Mouse (Mus musculus) neural tube, embryonic 12.5 days (tissue): Measurements from ENCODE around the gene Fkbp6. TPM values are rescaled to one million over a fixed set of nuclear protein-coding genes. Genes with fewer than 3 reads are reported as not detected.
A peak's percentile ranks its signal among the peaks of the same experiment; 100 is the strongest.

Experiments
- ATAC-seq: fragments of 200-750 bp; cut with Nextera tagmentation; 2 replicates; pipeline ENCODE4 v1.8.0; 2017; ENCODE audit warnings: low read depth, mild to moderate bottlenecking, moderate TSS enrichment, moderate library complexity; ENCODE audit not compliant: low FRiP score
- H3K27ac ChIP-seq: fragments of 300-500 bp; sonication (generic); 2 replicates; pipeline ENCODE4 v1.5.1; 2016
- H3K27me3 ChIP-seq: fragments of 300-500 bp; sonication (generic); replicated peaks from 2 replicates; pipeline ENCODE4 v1.6.1; 2016; ENCODE audit warnings: mild to moderate bottlenecking
- H3K36me3 ChIP-seq: fragments of 300-500 bp; sonication (generic); 2 replicates; pipeline ENCODE4 v1.6.1; 2016; ENCODE audit warnings: mild to moderate bottlenecking
- H3K4me1 ChIP-seq: fragments of 300-500 bp; sonication (generic); 2 replicates; pipeline ENCODE4 v1.6.1; 2016
- H3K4me2 ChIP-seq: fragments of 300-500 bp; sonication (generic); replicated peaks from 2 replicates; pipeline ENCODE4 v1.6.1; 2016; ENCODE audit warnings: mild to moderate bottlenecking
- H3K4me3 ChIP-seq: fragments of 300-500 bp; sonication (generic); 2 replicates; pipeline ENCODE4 v1.5.1; 2016
- H3K9ac ChIP-seq: fragments of 300-500 bp; sonication (generic); 2 replicates; pipeline ENCODE4 v1.6.1; 2016; ENCODE audit warnings: mild to moderate bottlenecking
- H3K9me3 ChIP-seq: fragments of 300-500 bp; sonication (generic); 2 replicates; pipeline ENCODE4 v1.6.1; 2016; ENCODE audit warnings: mild to moderate bottlenecking
- WGBS: fragments of 180-500 bp; shearing (Covaris S2); methylation state at CpG from one replicate; pipeline ENCODE4 v1.1.7; 2016; 5-methylcytosine and 5-hydroxymethylcytosine counted together
- polyA plus RNA-seq: library from polyadenylated mRNA; unstranded; fragments of >200 nt; fragmentation: Nextera tagmentation; extraction: Ambion mirVana; gene quantifications from 2 replicates; pipeline ENCODE4 v1.2.1, GENCODE M21; 2016

The Fkbp6 gene
- polyA plus RNA-seq, 1 experiment from 2014 or later, result not detected

DNA sequence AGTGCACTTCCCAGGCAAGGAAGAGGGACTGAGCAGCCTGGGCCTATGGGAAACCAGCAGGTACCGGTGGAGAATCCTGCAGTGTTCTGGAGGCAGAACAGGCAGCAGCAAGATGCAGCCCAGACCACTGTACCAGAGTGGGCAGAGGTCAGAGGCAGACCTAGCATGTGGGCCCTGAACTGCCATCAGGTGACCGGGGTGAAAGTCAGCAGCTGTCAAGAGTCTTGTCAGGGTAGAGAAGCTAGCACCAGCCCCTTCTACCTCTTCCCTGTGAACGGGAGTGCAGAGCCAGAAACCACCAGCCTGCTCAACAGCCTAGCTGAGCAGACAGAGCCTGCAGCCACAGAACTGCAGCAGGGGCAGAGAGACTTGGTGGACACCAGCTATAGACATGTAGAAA is 47.9 kb downstream of the Fkbp6 start:
- ATAC-seq, result no peak
- no peaks in the 10 kb centered on the region for H3K36me3 ChIP-seq
- H3K4me3 ChIP-seq, result no peak overlapping the region
- no peaks in the 10 kb centered on the region for H3K9me3 ChIP-seq
- no peaks in the 10 kb centered on the region for H3K27me3 ChIP-seq
- no peak overlapping the region for H3K4me2 ChIP-seq
- no peaks in the 10 kb centered on the region for H3K4me1 ChIP-seq
- H3K27ac ChIP-seq, result no peak overlapping the region
- H3K9ac ChIP-seq, result no peak overlapping the region
- 48% methylated on average over 3 of the region's 3 CpGs for WGBS

DNA sequence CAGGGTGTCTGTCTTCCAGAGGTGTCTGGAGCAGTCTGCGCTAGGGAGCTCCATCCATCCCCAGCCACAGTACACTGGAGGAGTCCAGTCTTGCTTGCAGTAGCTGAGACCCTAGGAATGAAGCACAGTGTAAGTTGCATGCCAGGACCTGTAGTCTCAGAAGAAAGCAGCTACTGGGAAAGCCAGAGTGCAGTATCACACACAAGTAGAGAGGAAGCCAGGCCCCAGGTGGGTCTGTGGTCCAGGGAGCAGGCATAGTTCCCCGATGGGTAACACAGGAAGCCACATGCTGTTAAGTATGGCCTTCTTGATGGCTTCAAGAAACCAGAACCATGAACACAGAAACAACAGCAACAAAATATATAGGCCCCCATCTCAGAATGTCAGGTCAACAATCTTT is 57.8 kb downstream of the Fkbp6 start:
- Histone ChIP-seq H3K27me3 (no peaks in the 10 kb centered on the region), H3K4me1 (no peaks in the 10 kb centered on the region), H3K27ac (no peak overlapping the region), H3K9ac (no peak overlapping the region), H3K4me2 (no peak overlapping the region), H3K36me3 (no peaks in the 10 kb centered on the region), H3K4me3 (no peak overlapping the region), H3K9me3 (no peaks in the 10 kb centered on the region)
- 92% methylated on average over 2 of the region's 2 CpGs for WGBS
- no peak for ATAC-seq

DNA sequence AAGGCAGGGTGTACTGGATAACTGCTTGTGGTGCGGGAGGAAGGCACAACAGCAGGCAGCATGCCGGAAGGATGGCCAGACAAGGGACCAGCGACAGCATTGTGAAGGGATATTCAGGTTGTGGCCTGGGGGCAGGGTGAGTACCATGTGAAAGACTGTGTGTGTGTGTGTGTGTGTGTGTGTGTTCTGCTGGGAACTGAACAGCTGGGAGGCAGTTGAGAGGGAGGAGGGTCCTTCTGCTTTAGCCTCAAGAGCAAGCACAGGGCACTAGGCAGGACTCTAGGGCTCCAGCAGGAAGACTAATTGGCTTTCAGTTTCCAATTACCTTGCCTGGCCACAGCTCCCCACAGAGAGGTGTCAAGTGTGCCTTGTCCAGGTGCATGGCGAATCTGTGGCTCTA is 58.7 kb downstream of the Fkbp6 start:
- Histone ChIP-seq H3K4me2 (no peak overlapping the region), H3K27me3 (no peaks in the 10 kb centered on the region), H3K9me3 (no peaks in the 10 kb centered on the region), H3K9ac (no peak overlapping the region), H3K27ac (no peak overlapping the region), H3K36me3 (no peaks in the 10 kb centered on the region), H3K4me1 (no peaks in the 10 kb centered on the region), H3K4me3 (no peak overlapping the region)
- 40% methylated on average over 4 of the region's 4 CpGs for WGBS
- no peak for ATAC-seq

DNA sequence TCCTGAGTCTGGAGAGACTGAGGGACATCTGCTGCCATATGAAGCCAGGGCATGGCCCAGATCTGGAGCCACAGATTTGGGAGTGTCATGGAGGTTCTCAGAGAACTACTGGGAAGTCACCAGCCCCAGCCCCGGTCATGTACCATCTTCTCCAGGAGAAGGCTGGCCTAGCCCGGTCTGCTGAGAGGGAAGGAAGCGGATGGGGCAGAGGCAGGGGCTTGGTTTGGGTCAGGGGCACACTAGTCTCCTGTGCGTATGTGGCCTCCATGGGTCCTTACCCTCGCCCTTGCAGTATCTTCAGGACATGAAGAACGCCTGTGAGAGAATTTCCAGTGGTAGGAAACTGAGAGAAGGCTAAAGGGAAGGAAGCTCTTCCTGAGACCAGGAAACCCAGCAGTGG is 59.1 kb downstream of the Fkbp6 start:
- Histone ChIP-seq H3K36me3 (no peaks in the 10 kb centered on the region), H3K4me1 (no peaks in the 10 kb centered on the region), H3K9me3 (no peaks in the 10 kb centered on the region), H3K9ac (no peak overlapping the region), H3K4me2 (no peak overlapping the region), H3K4me3 (no peak overlapping the region), H3K27me3 (no peaks in the 10 kb centered on the region), H3K27ac (no peak overlapping the region)
- no peak for ATAC-seq
- WGBS, result 85% methylated on average over 6 of the region's 6 CpGs

DNA sequence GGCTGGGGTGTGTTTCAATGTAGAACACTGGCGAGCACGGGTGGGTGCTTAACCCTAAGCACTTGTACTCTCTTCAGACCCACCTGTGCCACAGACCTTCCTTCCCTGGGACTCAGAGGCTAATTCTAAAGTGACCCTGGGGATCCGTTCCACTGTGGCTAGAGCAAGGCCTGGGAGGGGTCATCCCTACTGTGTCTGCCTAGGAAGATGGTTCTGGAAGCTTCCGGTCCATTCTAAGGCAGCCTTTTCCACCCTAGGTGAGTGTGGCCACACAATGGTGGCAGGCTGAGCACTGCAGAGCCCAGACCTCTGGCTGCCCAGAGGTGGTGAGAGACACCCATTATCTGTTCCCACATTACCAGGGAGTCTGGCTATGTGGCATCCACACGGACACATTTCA is 62.9 kb downstream of the Fkbp6 start:
- H3K27me3 ChIP-seq, result no peaks in the 10 kb centered on the region
- WGBS, result 83% methylated on average over 5 of the region's 5 CpGs
- no peak for ATAC-seq
- H3K4me3 ChIP-seq, result no peak overlapping the region
- no peaks in the 10 kb centered on the region for H3K36me3 ChIP-seq
- H3K4me1 ChIP-seq, result no peaks in the 10 kb centered on the region
- H3K9ac ChIP-seq, result no peak overlapping the region
- no peak overlapping the region for H3K27ac ChIP-seq
- no peak overlapping the region for H3K4me2 ChIP-seq
- no peaks in the 10 kb centered on the region for H3K9me3 ChIP-seq

DNA sequence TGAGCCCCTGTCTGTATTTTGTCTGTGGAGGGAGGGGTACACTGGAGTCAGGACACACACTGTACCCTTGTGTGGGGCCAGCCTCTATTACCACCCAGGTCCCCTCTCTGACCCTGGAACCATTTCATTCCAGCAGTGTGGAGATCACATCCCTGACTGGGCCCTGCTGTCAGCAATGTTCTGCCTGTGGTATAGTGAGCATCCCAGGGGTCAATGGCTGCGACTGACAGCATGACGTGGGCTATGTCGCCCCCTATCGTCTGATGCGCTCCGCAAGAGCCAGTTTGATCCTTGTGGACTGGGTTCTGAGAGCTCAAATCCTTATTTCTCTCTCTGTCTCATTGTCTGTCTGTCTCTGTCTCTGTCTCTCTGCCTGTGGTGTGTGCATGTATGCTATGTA is 63.7 kb downstream of the Fkbp6 start:
- Histone ChIP-seq H3K9ac (no peak overlapping the region), H3K27ac (no peak overlapping the region), H3K4me3 (no peak overlapping the region), H3K9me3 (no peaks in the 10 kb centered on the region), H3K36me3 (no peaks in the 10 kb centered on the region), H3K4me1 (no peaks in the 10 kb centered on the region), H3K4me2 (no peak overlapping the region), H3K27me3 (no peaks in the 10 kb centered on the region)
- WGBS, result 1% methylated on average over 6 of the region's 6 CpGs
- peak; percentile 63 for ATAC-seq

DNA sequence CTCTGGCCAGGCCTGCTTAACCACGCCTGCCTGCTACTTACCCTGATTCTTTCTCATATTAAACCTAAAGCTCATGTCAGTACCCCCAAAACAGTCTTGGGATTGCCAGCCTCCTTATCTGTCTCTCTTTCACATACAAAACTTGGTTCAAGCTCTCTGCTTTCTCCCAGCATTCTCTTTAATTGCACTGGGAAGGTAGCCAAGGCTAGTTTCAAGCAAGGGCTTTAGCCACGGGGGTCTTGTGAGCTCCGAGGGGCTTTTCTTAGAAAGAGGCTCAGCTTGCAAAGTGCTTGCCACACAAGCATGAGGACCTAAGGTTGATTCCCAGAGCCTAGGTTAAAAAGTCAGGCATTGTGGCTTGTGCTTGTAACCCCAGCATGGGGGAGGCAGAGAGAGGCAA is 64.6 kb downstream of the Fkbp6 start:
- Histone ChIP-seq H3K9ac (no peak overlapping the region), H3K4me3 (no peak overlapping the region), H3K36me3 (no peaks in the 10 kb centered on the region), H3K4me1 (no peaks in the 10 kb centered on the region), H3K4me2 (no peak overlapping the region), H3K9me3 (no peaks in the 10 kb centered on the region), H3K27ac (no peak overlapping the region), H3K27me3 (no peaks in the 10 kb centered on the region)
- no peak for ATAC-seq
- 77% methylated on average over 3 of the region's 3 CpGs for WGBS

DNA sequence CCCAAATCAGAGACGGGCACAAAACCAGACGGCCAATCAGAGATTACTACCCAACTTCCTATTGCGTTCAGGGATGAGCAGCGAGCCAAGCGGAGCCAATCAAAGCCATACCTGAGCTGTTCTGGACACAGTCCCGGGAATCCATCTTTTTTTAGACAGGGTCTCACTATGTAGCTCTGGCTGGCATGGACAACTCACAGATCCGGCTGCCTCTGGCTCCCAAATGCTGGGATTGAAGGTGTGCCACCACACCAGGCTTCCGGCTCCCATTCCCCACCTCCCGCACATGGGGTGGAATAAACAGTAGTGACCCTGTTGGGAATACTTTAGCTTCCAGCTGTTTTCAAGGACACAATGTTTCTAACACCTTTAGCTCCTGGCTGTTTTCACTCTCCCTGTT is 69.6 kb downstream of the Fkbp6 start:
- 85% methylated on average over 9 of the region's 9 CpGs for WGBS
- Histone ChIP-seq H3K36me3 (no peaks in the 10 kb centered on the region), H3K4me2 (no peak overlapping the region), H3K4me1 (peaks cover 6% of the 10 kb centered on the region), H3K9ac (no peak overlapping the region), H3K4me3 (no peak overlapping the region), H3K9me3 (no peaks in the 10 kb centered on the region), H3K27ac (no peak overlapping the region), H3K27me3 (no peaks in the 10 kb centered on the region)
- no peak for ATAC-seq

DNA sequence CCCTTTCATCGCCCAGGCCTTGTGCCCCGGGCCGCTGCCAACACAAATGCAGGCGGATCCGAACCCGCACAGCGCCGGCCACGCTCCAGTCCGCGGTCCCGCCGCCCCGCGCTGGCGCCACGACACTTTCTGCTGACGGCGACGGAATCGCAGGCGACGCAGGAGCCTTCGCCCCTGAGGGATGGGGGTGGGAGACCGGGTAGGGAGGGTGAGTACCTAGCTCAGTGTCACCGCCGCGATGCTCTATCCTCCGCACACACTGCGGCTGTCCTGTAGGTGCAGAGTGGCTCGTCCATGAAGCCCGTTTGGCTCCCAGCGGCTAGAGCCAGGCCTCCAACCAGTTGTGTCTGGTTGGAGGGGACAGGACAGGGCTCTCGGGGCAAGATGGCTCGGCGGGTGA is 73.2 kb downstream of the Fkbp6 start:
- Histone ChIP-seq H3K27ac (no peak overlapping the region), H3K9ac (peak overlapping the region; percentile 44; the same call in 1 of the 2 replicates)

DNA sequence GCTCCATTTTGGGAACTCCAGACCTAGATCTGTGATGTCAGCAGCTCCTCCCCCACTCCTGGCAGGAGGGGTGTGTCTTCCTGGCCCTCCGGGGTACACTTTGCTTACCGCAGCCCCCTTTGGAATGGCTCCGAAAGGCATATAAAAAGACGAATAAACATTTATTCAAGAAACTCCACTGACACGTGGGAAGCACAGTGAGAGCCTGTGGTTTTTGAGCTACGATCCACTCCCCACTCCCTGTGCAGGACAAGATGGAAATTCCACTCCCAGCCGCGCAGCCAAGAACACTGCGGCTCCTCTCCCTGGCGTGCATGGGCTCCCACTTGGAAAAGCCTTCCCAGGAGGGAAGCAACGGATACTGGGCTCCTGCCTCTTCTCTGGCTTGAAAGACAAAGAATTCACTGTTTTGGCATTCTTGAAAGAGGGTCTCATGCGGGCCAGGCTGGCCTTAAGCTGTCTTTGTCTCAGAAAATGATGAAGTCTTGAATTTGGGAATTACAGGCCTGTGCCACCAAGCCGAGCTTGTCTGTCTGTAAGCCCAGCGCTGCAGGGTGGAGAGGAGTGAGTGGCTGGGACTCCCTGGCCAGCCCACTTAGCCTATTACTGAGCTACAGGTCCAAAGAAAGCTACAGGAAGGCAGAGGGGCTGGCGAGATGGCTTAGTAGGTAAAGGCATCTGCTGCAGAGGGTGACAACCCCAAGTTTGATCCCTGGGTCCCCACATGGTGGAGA is 75.0 kb downstream of the Fkbp6 start:
- H3K36me3 ChIP-seq, result no peaks in the 10 kb centered on the region
- peak overlapping the region; percentile 37 for H3K4me2 ChIP-seq
- ATAC-seq, result no peak
- H3K9ac ChIP-seq, result no peak overlapping the region
- H3K27me3 ChIP-seq, result no peaks in the 10 kb centered on the region; the same call in 1 of the 2 replicates
- no peak overlapping the region for H3K4me3 ChIP-seq
- peaks cover 16% of the 10 kb centered on the region for H3K4me1 ChIP-seq
- no peaks in the 10 kb centered on the region for H3K9me3 ChIP-seq
- WGBS, result 12% methylated on average over 15 of the region's 15 CpGs
- peak overlapping the region; percentile 20; the same call in 1 of the 2 replicates for H3K27ac ChIP-seq

More for the DNA sequence above, 73.2 kb downstream of the Fkbp6 start:
- H3K4me2 ChIP-seq, result peak overlapping the region; percentile 54
- no peaks in the 10 kb centered on the region for H3K9me3 ChIP-seq
- 6% methylated on average over 36 of the region's 36 CpGs for whole genome bisulfite sequencing
- H3K36me3 ChIP-seq, result no peaks in the 10 kb centered on the region
- no peaks in the 10 kb centered on the region; the same call in 1 of the 2 replicates for H3K27me3 ChIP-seq
- peaks cover 16% of the 10 kb centered on the region for H3K4me1 ChIP-seq
- H3K4me3 ChIP-seq, result peak overlapping the region; percentile 22; the same call in 1 of the 2 replicates
- peak; percentile 29; the same call in 1 of the 2 replicates for ATAC-seq

DNA sequence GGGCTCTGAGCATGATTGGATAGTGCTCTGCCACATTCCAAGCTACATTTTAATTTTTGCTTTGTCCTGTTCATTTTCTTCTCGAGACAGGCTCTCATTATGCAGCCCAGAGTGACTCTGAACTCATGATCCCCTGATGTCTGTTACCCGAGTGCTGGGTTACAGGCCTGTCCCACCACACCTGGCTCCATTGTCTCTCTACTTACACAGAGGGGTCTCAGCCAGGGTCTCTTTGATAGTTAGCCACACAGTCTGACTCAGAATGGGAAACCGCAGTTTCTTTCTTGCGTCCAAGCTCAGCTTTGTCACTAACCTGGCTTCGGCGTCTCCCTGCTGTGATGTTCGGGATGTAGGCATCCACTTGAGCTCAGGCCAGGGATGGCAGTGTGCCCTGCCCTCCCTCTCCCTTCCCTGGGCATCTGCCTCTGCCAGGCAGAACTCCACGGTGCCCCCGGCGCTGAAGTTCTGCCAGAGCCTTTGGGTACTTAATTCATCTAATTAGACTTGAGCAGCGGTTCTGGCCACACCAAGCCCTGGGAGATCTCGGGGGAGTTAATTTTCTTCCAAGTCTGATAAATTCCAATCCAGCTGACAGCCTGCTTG is 78.2 kb downstream of the Fkbp6 start:
- no peaks in the 10 kb centered on the region; the same call in 1 of the 2 replicates for H3K27me3 ChIP-seq
- H3K4me3 ChIP-seq, result no peak overlapping the region
- H3K4me1 ChIP-seq, result peaks cover 14% of the 10 kb centered on the region
- H3K4me2 ChIP-seq, result no peak overlapping the region
- H3K9ac ChIP-seq, result no peak overlapping the region
- H3K27ac ChIP-seq, result no peak overlapping the region
- H3K9me3 ChIP-seq, result no peaks in the 10 kb centered on the region
- WGBS, result 68% methylated on average over 12 of the region's 12 CpGs
- no peak for ATAC-seq
- no peaks in the 10 kb centered on the region for H3K36me3 ChIP-seq

DNA sequence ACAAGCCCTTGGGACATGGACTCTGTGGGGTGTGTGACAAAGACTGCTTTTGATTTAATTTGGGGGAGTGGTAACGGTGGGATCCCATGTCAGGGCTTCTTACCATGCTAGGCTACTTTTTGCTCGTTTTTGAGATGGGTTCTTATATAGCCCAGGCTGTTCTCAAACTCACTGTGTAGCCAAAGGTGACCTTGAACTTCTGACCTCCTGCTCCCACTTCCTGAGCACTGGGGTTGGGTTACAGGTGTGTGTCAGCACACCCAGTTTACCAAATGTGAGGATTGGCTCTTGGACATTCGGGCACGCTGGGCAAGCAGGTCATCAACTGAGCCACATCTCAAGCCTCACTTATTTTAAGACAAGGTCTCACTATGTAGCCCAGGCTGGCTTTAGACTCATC is 79.5 kb downstream of the Fkbp6 start:
- Histone ChIP-seq H3K9me3 (no peaks in the 10 kb centered on the region), H3K27ac (no peak overlapping the region), H3K4me2 (no peak overlapping the region), H3K27me3 (no peaks in the 10 kb centered on the region; the same call in 1 of the 2 replicates), H3K36me3 (no peaks in the 10 kb centered on the region), H3K9ac (no peak overlapping the region), H3K4me3 (no peak overlapping the region), H3K4me1 (peaks cover 11% of the 10 kb centered on the region)
- WGBS, result 83% methylated on average over 4 of the region's 4 CpGs
- ATAC-seq, result no peak

DNA sequence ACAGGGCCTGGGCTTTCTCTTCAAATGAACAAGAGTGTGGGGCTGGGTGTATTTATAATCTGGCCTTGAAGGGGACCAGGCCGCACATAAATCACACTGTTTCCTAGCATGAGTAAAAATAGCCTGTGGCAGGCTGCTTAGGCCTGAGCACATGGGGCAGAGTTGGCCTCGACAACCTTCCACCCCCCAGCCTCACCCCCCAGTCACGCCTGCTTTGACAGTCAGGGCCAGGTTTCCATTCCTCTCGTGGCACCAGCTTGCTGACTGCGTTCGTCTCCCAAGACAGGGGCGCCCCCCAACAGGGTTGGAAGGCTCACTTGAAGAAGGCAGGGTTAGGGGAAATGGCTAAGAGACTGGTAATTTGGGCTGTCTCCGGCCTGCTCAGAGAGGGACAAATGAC is 80.4 kb downstream of the Fkbp6 start:
- WGBS, result 79% methylated on average over 8 of the region's 8 CpGs
- Histone ChIP-seq H3K27me3 (no peaks in the 10 kb centered on the region; the same call in 1 of the 2 replicates), H3K27ac (no peak overlapping the region), H3K4me2 (no peak overlapping the region), H3K36me3 (no peaks in the 10 kb centered on the region), H3K9me3 (no peaks in the 10 kb centered on the region), H3K9ac (no peak overlapping the region), H3K4me3 (no peak overlapping the region), H3K4me1 (peaks cover 3% of the 10 kb centered on the region; the same call in 1 of the 2 replicates)
- no peak for ATAC-seq
